Mouse (Mus musculus): ENCODE measurements around the gene Fndc1. TPM values are rescaled to one million over a fixed set of nuclear protein-coding genes. Genes with fewer than 3 reads are reported as not detected.

Gene Fndc1
- total and polyA plus RNA-seq, 2 experiments from 2014 or later, result 6.0 to 7.6 TPM

DNA sequence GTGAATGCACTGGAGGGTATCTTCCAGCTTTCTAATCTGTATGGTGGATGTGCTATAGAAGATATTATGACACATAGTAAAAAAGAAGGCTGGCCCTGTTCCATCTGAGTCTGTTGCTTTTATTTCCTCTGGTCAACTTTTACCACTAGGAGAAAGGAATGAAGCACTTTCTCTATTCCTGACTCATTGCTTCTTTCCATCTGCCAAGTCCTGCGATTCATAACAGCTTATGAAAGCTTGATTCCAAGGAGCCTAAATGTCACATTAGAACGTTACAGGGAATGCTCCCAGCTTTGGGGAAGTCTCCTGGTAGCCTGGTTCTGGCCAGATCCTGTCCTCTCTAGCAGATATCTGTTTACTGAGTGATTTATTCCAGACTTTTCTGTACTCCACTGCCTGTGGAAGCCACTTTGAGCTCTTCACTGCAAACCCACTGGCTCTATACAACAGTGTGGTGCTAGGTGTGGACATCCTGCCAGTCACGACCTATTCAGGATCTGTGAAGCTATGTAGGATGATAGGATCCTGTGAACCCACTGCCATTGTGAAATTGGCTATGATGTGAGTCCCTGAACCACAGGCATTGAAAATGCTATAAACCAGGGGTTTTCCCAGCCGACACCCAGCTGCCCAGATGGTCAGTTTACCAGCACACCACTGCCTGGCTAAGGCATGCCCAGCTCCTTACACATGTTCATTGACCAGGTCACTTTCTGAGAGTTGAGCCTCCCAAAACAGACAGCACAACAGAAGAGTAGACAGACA lies 77.9 kb downstream of the Fndc1 start:
- Histone ChIP-seq H3K9ac (replicated peaks; ENCODE audit: low read length, poor library complexity, severe bottlenecking) (no peak overlapping the region), H3K4me2 (ENCODE audit: low read depth, low read length, poor library complexity, severe bottlenecking) (no peak overlapping the region), H3K27ac (ENCODE audit: low read depth, low read length) (no peak overlapping the region), H3K27me3 (ENCODE audit: insufficient read depth, low read length) (no peaks in the 10 kb centered on the region), H3K4me3 (ENCODE audit: low read depth, low read length) (no peak overlapping the region), H3K9me3 (ENCODE audit: low read length) (no peaks in the 10 kb centered on the region), H3K4me1 (ENCODE audit: insufficient read depth, low read length) (no peaks in the 10 kb centered on the region), H3K36me3 (ENCODE audit: insufficient read depth, low read length) (no peaks in the 10 kb centered on the region)
- ATAC-seq (ENCODE audit: low FRiP score), result no peak
- no peak for DNase-seq (ENCODE audit: low spot score)
- TF ChIP-seq CTCF (IDR thresholded peaks at IDR 0.05), result no peak
- WGBS, result 77% methylated on average over 4 of the region's 4 CpGs

DNA sequence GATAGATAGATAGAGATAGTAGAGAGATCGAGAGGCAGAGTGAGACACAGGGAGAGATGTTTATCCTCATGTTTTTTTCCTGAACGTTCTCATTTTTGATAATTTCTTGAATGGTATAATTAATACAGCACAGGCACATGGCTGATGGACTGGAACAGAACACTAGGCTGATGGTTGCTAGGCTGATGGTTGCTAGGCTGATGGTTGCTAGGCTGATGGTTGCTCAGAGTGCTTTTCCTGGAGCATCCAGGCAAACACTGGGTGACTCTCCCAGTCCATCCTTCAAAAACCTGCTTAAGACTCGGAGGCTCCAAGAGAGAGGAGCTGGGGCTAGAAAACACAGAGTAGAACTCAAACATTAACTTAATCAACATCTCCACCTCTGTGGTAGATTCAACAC lies 80.3 kb downstream of the Fndc1 start:
- no peaks in the 10 kb centered on the region for H3K4me1 ChIP-seq (ENCODE audit: insufficient read depth, low read length)
- no peaks in the 10 kb centered on the region for H3K9me3 ChIP-seq (ENCODE audit: low read length)
- H3K27me3 ChIP-seq (ENCODE audit: insufficient read depth, low read length), result no peaks in the 10 kb centered on the region
- H3K4me2 ChIP-seq (ENCODE audit: low read depth, low read length, poor library complexity, severe bottlenecking), result no peak overlapping the region
- ATAC-seq (ENCODE audit: low FRiP score) (peak; percentile 78; the same call in 1 of the 2 replicates), DNase-seq (ENCODE audit: low spot score) (peak; percentile 22)
- TF ChIP-seq CTCF (IDR thresholded peaks at IDR 0.05), result no peak
- WGBS, result 72% methylated on average over 3 of the region's 3 CpGs
- no peaks in the 10 kb centered on the region for H3K36me3 ChIP-seq (ENCODE audit: insufficient read depth, low read length)
- no peak overlapping the region for H3K4me3 ChIP-seq (ENCODE audit: low read depth, low read length)
- H3K27ac ChIP-seq (ENCODE audit: low read depth, low read length), result no peak overlapping the region
- no peak overlapping the region for H3K9ac ChIP-seq (replicated peaks; ENCODE audit: low read length, poor library complexity, severe bottlenecking)

DNA sequence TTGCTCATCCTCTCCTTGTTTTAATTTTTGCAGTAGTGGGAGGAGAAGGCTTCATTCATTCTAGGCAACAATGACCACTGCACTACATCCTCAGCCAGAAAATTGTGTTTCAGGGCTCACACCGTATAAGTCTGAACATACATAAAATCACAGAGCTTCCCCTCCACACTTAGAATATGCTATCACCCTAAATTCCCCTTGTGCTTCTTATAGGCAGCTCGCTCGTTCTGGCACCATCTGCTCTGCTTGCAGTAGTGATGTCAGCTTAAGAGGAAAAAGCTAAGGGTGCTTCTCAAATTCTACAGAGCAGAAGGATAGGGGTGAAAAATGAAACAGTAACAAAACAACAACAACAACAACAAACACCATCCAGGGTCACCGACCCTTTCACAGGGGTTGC lies 82.1 kb downstream of the Fndc1 start:
- DNase-seq (ENCODE audit: low spot score) (no peak), ATAC-seq (ENCODE audit: low FRiP score) (no peak)
- Histone ChIP-seq H3K9me3 (ENCODE audit: low read length) (no peaks in the 10 kb centered on the region), H3K36me3 (ENCODE audit: insufficient read depth, low read length) (no peaks in the 10 kb centered on the region), H3K4me1 (ENCODE audit: insufficient read depth, low read length) (no peaks in the 10 kb centered on the region), H3K4me2 (ENCODE audit: low read depth, low read length, poor library complexity, severe bottlenecking) (no peak overlapping the region), H3K4me3 (ENCODE audit: low read depth, low read length) (no peak overlapping the region), H3K27me3 (ENCODE audit: insufficient read depth, low read length) (no peaks in the 10 kb centered on the region), H3K27ac (ENCODE audit: low read depth, low read length) (no peak overlapping the region), H3K9ac (replicated peaks; ENCODE audit: low read length, poor library complexity, severe bottlenecking) (no peak overlapping the region)
- WGBS, result 89% methylated on average over 4 of the region's 4 CpGs
- TF ChIP-seq CTCF (IDR thresholded peaks at IDR 0.05), result no peak

DNA sequence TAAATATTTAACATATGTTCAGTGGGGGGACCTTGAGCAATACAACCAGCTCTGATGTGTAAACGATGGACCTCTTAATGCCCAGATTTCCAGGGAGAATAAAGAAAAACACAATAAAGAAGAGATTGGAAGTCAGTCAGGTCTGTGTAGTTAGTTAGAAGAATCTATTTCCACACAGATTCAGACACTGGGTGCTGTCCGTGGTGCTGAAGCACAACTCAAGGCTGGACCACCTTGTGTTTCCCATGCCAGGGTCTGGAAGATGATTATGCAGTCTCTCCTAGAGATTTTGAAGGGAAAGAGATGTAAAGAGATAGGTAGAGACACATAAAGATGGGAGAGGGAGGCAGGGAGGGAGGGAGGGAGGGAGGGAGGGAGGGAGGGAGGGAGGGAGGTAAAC lies 86.1 kb downstream of the Fndc1 start:
- no peak for ATAC-seq (ENCODE audit: low FRiP score)

DNA sequence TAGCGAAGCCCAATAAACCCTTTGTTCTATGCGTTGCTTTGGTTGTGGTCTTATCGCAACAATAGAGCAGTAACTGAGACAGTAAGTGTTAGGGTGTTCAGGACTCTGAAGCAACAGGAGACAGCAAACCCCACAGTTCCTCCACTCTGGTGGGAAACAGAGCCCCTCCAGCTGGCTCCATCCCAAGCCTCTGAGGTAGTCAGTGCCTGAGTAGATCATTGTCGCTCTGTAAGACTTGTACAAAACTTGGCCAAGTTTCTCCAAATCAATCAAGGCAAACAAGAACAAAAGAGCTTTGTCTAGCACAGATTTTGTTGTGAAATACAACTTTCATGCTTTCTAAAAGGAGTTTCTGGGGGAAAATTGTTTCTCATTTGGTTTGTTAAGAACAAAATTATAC lies 104.1 kb downstream of the Fndc1 start:
- Histone ChIP-seq H3K27ac (ENCODE audit: low read depth, low read length) (no peak overlapping the region), H3K4me1 (ENCODE audit: insufficient read depth, low read length) (no peaks in the 10 kb centered on the region), H3K4me3 (ENCODE audit: low read depth, low read length) (no peak overlapping the region), H3K9me3 (ENCODE audit: low read length) (no peaks in the 10 kb centered on the region), H3K9ac (replicated peaks; ENCODE audit: low read length, poor library complexity, severe bottlenecking) (no peak overlapping the region), H3K4me2 (ENCODE audit: low read depth, low read length, poor library complexity, severe bottlenecking) (no peak overlapping the region), H3K27me3 (ENCODE audit: insufficient read depth, low read length) (no peaks in the 10 kb centered on the region), H3K36me3 (ENCODE audit: insufficient read depth, low read length) (no peaks in the 10 kb centered on the region)
- 77% methylated on average over 4 of the region's 4 CpGs for WGBS
- DNase-seq (ENCODE audit: low spot score) (peak; percentile 17), ATAC-seq (ENCODE audit: low FRiP score) (no peak)
- no peak for TF ChIP-seq CTCF (IDR thresholded peaks at IDR 0.05)

More for the DNA sequence above, 86.1 kb downstream of the Fndc1 start:
- H3K4me1 ChIP-seq (ENCODE audit: insufficient read depth, low read length), result no peaks in the 10 kb centered on the region
- no peak overlapping the region for H3K27ac ChIP-seq (ENCODE audit: low read depth, low read length)
- no peaks in the 10 kb centered on the region for H3K27me3 ChIP-seq (ENCODE audit: insufficient read depth, low read length)
- DNase-seq (ENCODE audit: low spot score), result peak; percentile 35
- H3K9ac ChIP-seq (replicated peaks; ENCODE audit: low read length, poor library complexity, severe bottlenecking), result no peak overlapping the region
- WGBS, result 36% methylated on average over 2 of the region's 2 CpGs
- H3K4me3 ChIP-seq (ENCODE audit: low read depth, low read length), result no peak overlapping the region
- no peak overlapping the region for H3K4me2 ChIP-seq (ENCODE audit: low read depth, low read length, poor library complexity, severe bottlenecking)
- no peaks in the 10 kb centered on the region for H3K36me3 ChIP-seq (ENCODE audit: insufficient read depth, low read length)
- TF ChIP-seq CTCF (IDR thresholded peaks at IDR 0.05), result no peak
- H3K9me3 ChIP-seq (ENCODE audit: low read length), result no peaks in the 10 kb centered on the region

DNA sequence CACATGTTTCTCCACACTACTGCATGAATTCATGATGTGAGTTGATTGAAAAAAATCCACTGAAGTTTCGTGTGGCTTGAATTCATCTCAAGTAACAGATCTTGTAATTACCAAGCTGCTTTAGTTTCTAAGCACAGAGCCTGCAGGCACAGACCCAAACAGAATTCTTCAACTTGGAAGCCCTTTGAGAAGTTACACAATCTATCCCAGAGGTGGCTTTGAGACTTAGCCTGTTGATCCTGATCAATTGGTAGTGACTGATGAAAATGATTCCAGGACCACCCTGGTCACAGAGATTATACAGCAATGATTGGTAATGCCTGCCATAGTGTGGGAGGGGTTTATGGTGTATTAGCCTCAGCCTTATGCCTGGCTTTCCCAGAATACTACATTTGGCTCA lies 108.2 kb downstream of the Fndc1 start:
- DNase-seq (ENCODE audit: low spot score) (no peak), ATAC-seq (ENCODE audit: low FRiP score) (no peak)
- Histone ChIP-seq H3K36me3 (ENCODE audit: insufficient read depth, low read length) (no peaks in the 10 kb centered on the region), H3K9me3 (ENCODE audit: low read length) (no peaks in the 10 kb centered on the region), H3K4me2 (ENCODE audit: low read depth, low read length, poor library complexity, severe bottlenecking) (no peak overlapping the region), H3K4me3 (ENCODE audit: low read depth, low read length) (no peak overlapping the region), H3K27ac (ENCODE audit: low read depth, low read length) (no peak overlapping the region), H3K4me1 (ENCODE audit: insufficient read depth, low read length) (no peaks in the 10 kb centered on the region), H3K9ac (replicated peaks; ENCODE audit: low read length, poor library complexity, severe bottlenecking) (no peak overlapping the region), H3K27me3 (ENCODE audit: insufficient read depth, low read length) (no peaks in the 10 kb centered on the region)
- no peak for TF ChIP-seq CTCF (IDR thresholded peaks at IDR 0.05)
- 57% methylated on average over 1 of the region's 1 CpGs for WGBS
